In the genomic region with DNA sequence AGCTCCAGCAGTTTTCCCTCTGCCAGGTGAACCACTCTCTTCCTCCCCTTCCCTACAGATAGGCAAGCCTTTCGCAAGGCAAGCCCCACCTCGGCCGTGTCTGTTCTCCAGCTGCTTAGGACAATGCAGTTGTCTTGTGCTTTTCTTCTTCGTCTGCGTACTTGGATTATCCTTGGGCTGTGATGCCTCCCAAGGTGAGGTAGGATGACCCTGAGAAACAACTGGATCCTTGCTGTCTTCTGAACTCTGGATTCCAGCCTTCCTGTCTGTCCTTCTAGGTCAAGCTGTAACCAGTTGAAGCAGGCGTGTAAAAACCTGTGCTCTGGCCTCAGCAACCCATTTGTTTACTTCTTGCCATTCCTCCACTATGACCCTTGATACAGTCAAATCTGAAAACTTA, we compare ENCODE assay signal across 19 mouse cellular contexts.
DNase-seq lines count a peak whose midpoint lies in the region; ATAC-seq and TF ChIP-seq lines count a peak whose summit lies in the region.
"Had no signal": no experiment of that assay in that cellular context is flagged by ENCODE, and none has a peak within 500 bp of the region (broad histone marks: within the 10 kb centered on the region; RNA-seq: fewer than 3 reads in every experiment).

No protein-coding gene starts in this region.

- TF ChIP-seq CTCF in kidney, postnatal 0 days (IDR thresholded peaks at IDR 0.05; ENCODE audit: low read depth) = no peak

- H3K27me3 ChIP-seq in kidney, postnatal 0 days (ENCODE audit: insufficient read depth, low read length) = no peaks in the 10 kb centered on the region
- no peaks in the 10 kb centered on the region for H3K27me3 ChIP-seq in kidney, embryonic 14.5 days (ENCODE audit: control insufficient read depth, insufficient read depth, low read length)
- H3K27me3 ChIP-seq in heart, embryonic 12.5 days (replicated peaks) = no peaks in the 10 kb centered on the region
- H3K27me3 ChIP-seq: CH12.LX; embryonic facial prominence, embryonic 12.5 days; forebrain, embryonic 15.5 days; hindbrain, embryonic 12.5 days had no signal

- no peak overlapping the region for H3K9ac ChIP-seq in kidney, postnatal 0 days (ENCODE audit: low read depth, low read length)
- no peak overlapping the region for H3K9ac ChIP-seq in kidney, embryonic 14.5 days (ENCODE audit: low read depth, low read length)
- no peak overlapping the region for H3K9ac ChIP-seq in heart, embryonic 12.5 days
- H3K9ac ChIP-seq: embryonic facial prominence, embryonic 12.5 days; forebrain, embryonic 15.5 days; hindbrain, embryonic 12.5 days had no signal

- no peaks in the 10 kb centered on the region for H3K36me3 ChIP-seq in kidney, postnatal 0 days (ENCODE audit: insufficient read depth, low read length)
- H3K36me3 ChIP-seq in kidney, embryonic 14.5 days (ENCODE audit: control insufficient read depth, insufficient read depth, low read length) = no peaks in the 10 kb centered on the region
- no peaks in the 10 kb centered on the region for H3K36me3 ChIP-seq in heart, embryonic 12.5 days
- H3K36me3 ChIP-seq: embryonic facial prominence, embryonic 12.5 days; forebrain, embryonic 15.5 days; hindbrain, embryonic 12.5 days had no signal

- H3K4me1 ChIP-seq in kidney, postnatal 0 days (replicated peaks; ENCODE audit: insufficient read depth, low read length) = no peaks in the 10 kb centered on the region
- no peaks in the 10 kb centered on the region for H3K4me1 ChIP-seq in kidney, embryonic 14.5 days (ENCODE audit: control insufficient read depth, insufficient read depth, low read length)
- H3K4me1 ChIP-seq in heart, embryonic 12.5 days (replicated peaks) = peaks cover 4% of the 10 kb centered on the region; the same call in 1 of the 2 replicates
- H3K4me1 ChIP-seq: embryonic facial prominence, embryonic 12.5 days; forebrain, embryonic 15.5 days; hindbrain, embryonic 12.5 days had no signal

- H3K27ac ChIP-seq in kidney, postnatal 0 days = no peak overlapping the region
- no peak overlapping the region for H3K27ac ChIP-seq in kidney, embryonic 14.5 days (ENCODE audit: low read depth, low read length)
- H3K27ac ChIP-seq in heart, embryonic 12.5 days (ENCODE audit: poor library complexity, severe bottlenecking) = no peak overlapping the region
- H3K27ac ChIP-seq: embryonic facial prominence, embryonic 12.5 days; forebrain, embryonic 15.5 days; hindbrain, embryonic 12.5 days had no signal

- H3K9me3 ChIP-seq in kidney, postnatal 0 days (replicated peaks; ENCODE audit: low read length) = no peaks in the 10 kb centered on the region
- H3K9me3 ChIP-seq in kidney, embryonic 14.5 days (ENCODE audit: control insufficient read depth, low read length) = no peaks in the 10 kb centered on the region
- H3K9me3 ChIP-seq in heart, embryonic 12.5 days (replicated peaks) = no peaks in the 10 kb centered on the region
- H3K9me3 ChIP-seq: embryonic facial prominence, embryonic 12.5 days; forebrain, embryonic 15.5 days; hindbrain, embryonic 12.5 days had no signal

- no peak for DNase-seq in kidney, postnatal 0 days (ENCODE audit: low spot score)
- DNase-seq in ES-CJ7 (ENCODE audit: low read depth, low spot score) (peak; percentile 64), ZHBTc4 (ENCODE audit: low read depth, low spot score) (peak; percentile 79)
- DNase-seq in yolk sac, embryonic 10.5 days (ENCODE audit: low spot score) = peak; percentile 29
- DNase-seq: adrenal gland, postnatal 25 days; cerebellum, adult 2 months; cerebellum, postnatal 10 days; embryo, embryonic 11 days; gastrocnemius, postnatal 14 days; heart, postnatal 10 days; heart, postnatal 4 days had no signal

- ATAC-seq in kidney, postnatal 0 days (replicated peaks; ENCODE audit: low FRiP score, low read depth) = 0 out of 2 replicates have a peak, but pooled peaks have one; percentile 13
- ATAC-seq in kidney, embryonic 14.5 days (ENCODE audit: low FRiP score, low TSS enrichment) = no peak
- ATAC-seq in heart, embryonic 12.5 days (ENCODE audit: insufficient number of reproducible peaks, low FRiP score) = no peak
- ATAC-seq: forebrain, embryonic 15.5 days; hindbrain, embryonic 16.5 days; inflammation-experienced regulatory T-cells, adult 6 months had no signal

- no peak overlapping the region for H3K4me2 ChIP-seq in kidney, postnatal 0 days (ENCODE audit: low read length)
- no peak overlapping the region for H3K4me2 ChIP-seq in kidney, embryonic 14.5 days (replicated peaks; ENCODE audit: low read depth, low read length)
- no peak overlapping the region for H3K4me2 ChIP-seq in heart, embryonic 12.5 days
- H3K4me2 ChIP-seq: embryonic facial prominence, embryonic 12.5 days; forebrain, embryonic 15.5 days; hindbrain, embryonic 12.5 days had no signal

- H3K4me3 ChIP-seq in kidney, postnatal 0 days (replicated peaks; ENCODE audit: low read depth, low read length) = no peak overlapping the region
- H3K4me3 ChIP-seq in kidney, embryonic 14.5 days (ENCODE audit: low read length) = no peak overlapping the region
- H3K4me3 ChIP-seq in heart, embryonic 12.5 days = no peak overlapping the region
- H3K4me3 ChIP-seq: embryonic facial prominence, embryonic 12.5 days; forebrain, embryonic 15.5 days; hindbrain, embryonic 12.5 days had no signal

- WGBS in kidney, postnatal 0 days = 74% methylated on average over 6 of the region's 6 CpGs
- WGBS in kidney, embryonic 14.5 days = 77% methylated on average over 6 of the region's 6 CpGs
- 82% methylated on average over 6 of the region's 6 CpGs for WGBS in heart, embryonic 12.5 days
